Mouse (Mus musculus) MEL (cell line): ENCODE measurements at regions not wholly inside any gene's neighbourhood (a gene's known extent, or its start where the extent isn't known, plus 50 kb on each side); places are given as distances from the start of the nearest gene placed in this dataset.

Experiments
- CTCF ChIP-seq, 3 experiments: IDR thresholded peaks in 2 of 3; conservative IDR thresholded peaks in 1 of 3; 2 replicates each; pipeline ENCODE4 v1.5.1; 2011 to 2012; ENCODE audit warnings: low read length in 3 of 3, low read depth in 2 of 3, mild to moderate bottlenecking in 2 of 3, improper control_type of control experiment in 1 of 3, inconsistent platforms in 1 of 3, mixed read lengths in 1 of 3, moderate library complexity in 1 of 3; ENCODE audit not compliant: control insufficient read depth in 1 of 3, insufficient read depth in 1 of 3, poor library complexity in 1 of 3, severe bottlenecking in 1 of 3
- EP300 ChIP-seq, 2 experiments: IDR thresholded peaks; 2 replicates each; pipeline ENCODE4 v1.6.1; 2011; ENCODE audit warnings: improper control_type of control experiment in 2 of 2, low read length in 2 of 2, low read depth in 1 of 2, mild to moderate bottlenecking in 1 of 2
- GABPA ChIP-seq: IDR thresholded peaks from 2 replicates; pipeline ENCODE4 v1.6.1; 2012; ENCODE audit warnings: low read depth, mild to moderate bottlenecking, inconsistent platforms, low read length, improper control_type of control experiment, moderate library complexity
- GATA1 ChIP-seq: IDR thresholded peaks from 2 replicates; pipeline ENCODE4 v1.6.1; 2011; ENCODE audit warnings: low read depth, low read length, improper control_type of control experiment
- MAFK ChIP-seq: IDR thresholded peaks from 2 replicates; pipeline ENCODE4 v1.6.1; 2011; ENCODE audit warnings: low read depth, mild to moderate bottlenecking, low read length, improper control_type of control experiment, borderline replicate concordance
- MAX ChIP-seq: IDR thresholded peaks from 2 replicates; pipeline ENCODE4 v1.6.1; 2011; ENCODE audit warnings: low read length, improper control_type of control experiment
- MAZ ChIP-seq: IDR thresholded peaks from 2 replicates; pipeline ENCODE4 v1.6.1; 2012; ENCODE audit warnings: low read depth, mild to moderate bottlenecking, inconsistent platforms, low read length, improper control_type of control experiment
- MXI1 ChIP-seq: IDR thresholded peaks from 2 replicates; pipeline ENCODE4 v1.6.1; 2011; ENCODE audit warnings: mild to moderate bottlenecking, low read depth, low read length, improper control_type of control experiment
- POLR2A ChIP-seq, 2 experiments: IDR thresholded peaks; 2 replicates each; pipeline ENCODE4 v1.6.1; 2011 to 2012; ENCODE audit warnings: low read length in 2 of 2, mild to moderate bottlenecking in 2 of 2, control low read depth in 1 of 2, improper control_type of control experiment in 1 of 2, low read depth in 1 of 2, moderate library complexity in 1 of 2; ENCODE audit not compliant: control insufficient read depth in 1 of 2, insufficient read depth in 1 of 2, poor library complexity in 1 of 2
- POLR2AphosphoS2 ChIP-seq: IDR thresholded peaks from 2 replicates; pipeline ENCODE4 v1.6.1; 2011; ENCODE audit warnings: low read length, improper control_type of control experiment
- RAD21 ChIP-seq: IDR thresholded peaks from 2 replicates; pipeline ENCODE4 v1.6.1; 2011; ENCODE audit warnings: mild to moderate bottlenecking, low read depth, low read length, improper control_type of control experiment
- TCF12 ChIP-seq: IDR thresholded peaks from 2 replicates; pipeline ENCODE4 v1.6.1; 2014; ENCODE audit warnings: low read depth, mild to moderate bottlenecking, inconsistent platforms, low read length, improper control_type of control experiment, moderate library complexity
- ZKSCAN1 ChIP-seq: IDR thresholded peaks from 2 replicates; pipeline ENCODE4 v1.6.1; 2012; ENCODE audit warnings: low read depth, mild to moderate bottlenecking, inconsistent platforms, low read length, improper control_type of control experiment, moderate library complexity
- ZMIZ1 ChIP-seq: IDR thresholded peaks from 2 replicates; pipeline ENCODE4 v1.6.1; 2012; ENCODE audit warnings: low read depth, mild to moderate bottlenecking, inconsistent platforms, low read length, improper control_type of control experiment, moderate library complexity

DNA sequence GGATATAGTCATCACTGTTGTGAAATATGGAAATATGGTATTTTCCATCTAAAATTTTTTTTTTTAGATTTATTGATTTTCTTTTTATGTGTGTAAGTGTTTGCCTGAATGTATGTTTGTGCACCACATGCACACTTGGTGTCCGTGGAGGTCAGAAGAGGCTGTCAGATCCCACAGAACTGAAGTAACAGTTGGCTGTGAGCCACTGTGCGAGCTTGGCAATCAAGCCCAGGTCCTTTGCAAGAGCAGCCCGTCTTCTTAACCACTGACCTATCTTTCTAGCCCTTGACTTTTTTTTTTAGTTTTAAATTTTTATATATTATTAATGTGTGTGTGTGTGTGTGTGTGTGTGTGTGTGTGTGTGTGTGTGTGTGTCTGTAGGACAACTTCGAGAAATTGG is 52.5 kb upstream of the Zfp618 start:
- no peak for TF ChIP-seq RAD21
- TF ChIP-seq POLR2AphosphoS2: no peak
- TF ChIP-seq CTCF (IDR thresholded peaks at IDR 0.05 in 2 of 3, conservative IDR thresholded peaks at IDR 0.05 in 1 of 3; ENCODE audit: control insufficient read depth in 1 of 3, insufficient read depth in 1 of 3, low read depth in 2 of 3, low read length in 3 of 3, poor library complexity in 1 of 3, severe bottlenecking in 1 of 3): no peak
- TF ChIP-seq MAZ: no peak
- TF ChIP-seq EP300 (IDR thresholded peaks at IDR 0.05; ENCODE audit: low read depth in 1 of 2, low read length in 2 of 2): no peak
- TF ChIP-seq MAFK: no peak
- no peak for TF ChIP-seq MAX
- TF ChIP-seq MXI1: no peak
- no peak for TF ChIP-seq POLR2A (IDR thresholded peaks at IDR 0.05; ENCODE audit: control insufficient read depth in 1 of 2, insufficient read depth in 1 of 2, low read depth in 1 of 2, low read length in 2 of 2, poor library complexity in 1 of 2)
- TF ChIP-seq GABPA: no peak
- no peak for TF ChIP-seq TCF12
- no peak for TF ChIP-seq ZMIZ1
- no peak for TF ChIP-seq ZKSCAN1
- TF ChIP-seq GATA1: no peak
